Mouse (Mus musculus) right cerebral cortex, adult 2 months (tissue): ENCODE data around the gene Slc25a54.

ENCODE experiments used
- DNase-seq, 2 experiments: peaks; one replicate each; pipeline ENCODE4 v3.0.0; 2021 to 2022; ENCODE audit warnings: low spot score in 2 of 2

Gene Slc25a54

GRCm38 (mm10) chr3:109124091-109124490 lies 43.8 kb downstream of the Slc25a54 start:
- no peak for DNase-seq

GRCm38 (mm10) chr3:109125531-109125930 lies 45.3 kb downstream of the Slc25a54 start:
- DNase-seq = no peak

GRCm38 (mm10) chr3:109129768-109130167 lies 49.5 kb downstream of the Slc25a54 start:
- no peak for DNase-seq

GRCm38 (mm10) chr3:109132966-109133365 lies 52.7 kb downstream of the Slc25a54 start:
- no peak for DNase-seq

GRCm38 (mm10) chr3:109134036-109134435 lies 53.8 kb downstream of the Slc25a54 start:
- no peak for DNase-seq

GRCm38 (mm10) chr3:109135352-109135751 lies 55.1 kb downstream of the Slc25a54 start:
- no peak for DNase-seq

- no peak for DNase-seq
Measured at GRCm38 (mm10) chr3:109152561-109152960, 72.3 kb downstream of the Slc25a54 start.

GRCm38 (mm10) chr3:109153410-109153809 lies 73.1 kb downstream of the Slc25a54 start:
- DNase-seq = no peak

- DNase-seq = no peak
Measured at GRCm38 (mm10) chr3:109155926-109156669, 75.8 kb downstream of the Slc25a54 start.

GRCm38 (mm10) chr3:109157481-109157880 lies 77.2 kb downstream of the Slc25a54 start:
- DNase-seq = no peak

- no peak for DNase-seq
Measured at GRCm38 (mm10) chr3:109164088-109164487, 83.8 kb downstream of the Slc25a54 start.

- DNase-seq = no peak
Measured at GRCm38 (mm10) chr3:109164644-109165043, 84.4 kb downstream of the Slc25a54 start.

- no peak for DNase-seq
Measured at GRCm38 (mm10) chr3:109165214-109165829, 85.1 kb downstream of the Slc25a54 start.
